Mouse (Mus musculus) liver, adult 2 months (tissue): ENCODE measurements at regions not wholly inside any gene's neighbourhood (a gene's known extent, or its start where the extent isn't known, plus 50 kb on each side); places are given as distances from the start of the nearest gene placed in this dataset.

Experiments
- DNase-seq: peaks from one replicate; pipeline ENCODE4 v3.0.0-alpha.2; 2011; ENCODE audit warnings: low read depth, low spot score; ENCODE audit errors: extremely low read depth
- H3K27ac ChIP-seq: fragments of 200-500 bp; replicated peaks from 2 replicates; pipeline ENCODE4 v1.5.1; 2012; ENCODE audit warnings: low read depth, mild to moderate bottlenecking, control low read depth, inconsistent platforms, low read length; ENCODE audit not compliant: insufficient read depth
- H3K27me3 ChIP-seq: fragments of 200-500 bp; 2 replicates; pipeline ENCODE4 v1.6.1; 2012; ENCODE audit warnings: mild to moderate bottlenecking, moderate library complexity, low read length, inconsistent platforms; ENCODE audit not compliant: control insufficient read depth, insufficient read depth
- H3K36me3 ChIP-seq: fragments of 200-500 bp; 2 replicates; pipeline ENCODE4 v1.6.1; 2012; ENCODE audit warnings: low read length, inconsistent platforms; ENCODE audit not compliant: control insufficient read depth, insufficient read depth
- H3K4me1 ChIP-seq: fragments of 200-500 bp; 2 replicates; pipeline ENCODE4 v1.6.1; 2011; ENCODE audit warnings: low read length; ENCODE audit not compliant: control insufficient read depth, insufficient read depth
- H3K4me3 ChIP-seq: fragments of 200-500 bp; 2 replicates; pipeline ENCODE4 v1.5.1; 2011; ENCODE audit warnings: low read depth, mild to moderate bottlenecking, control low read depth, low read length, moderate library complexity; ENCODE audit not compliant: insufficient read depth
- H3K79me2 ChIP-seq: fragments of 200-500 bp; 2 replicates; pipeline ENCODE4 v1.6.1; 2012; ENCODE audit warnings: inconsistent platforms, mild to moderate bottlenecking, low read length, moderate library complexity; ENCODE audit not compliant: control insufficient read depth, insufficient read depth
- H3K9ac ChIP-seq: fragments of 200-500 bp; 2 replicates; pipeline ENCODE4 v1.6.1; 2012; ENCODE audit warnings: low read depth, mild to moderate bottlenecking, control low read depth, inconsistent platforms, low read length
- CTCF ChIP-seq: fragments of 200-500 bp; IDR thresholded peaks from 2 replicates; pipeline ENCODE4 v1.5.1; 2011; ENCODE audit warnings: low read depth, low read length, control low read depth
- POLR2A ChIP-seq: fragments of 200-500 bp; IDR thresholded peaks from 2 replicates; pipeline ENCODE4 v1.6.1; 2011; ENCODE audit warnings: low read length, control low read depth; ENCODE audit not compliant: insufficient read depth; ENCODE audit errors: extremely low read depth
- WGBS: fragments of 180-500 bp; shearing (Covaris S2); methylation state at CpG from one replicate; pipeline ENCODE4 v1.1.7; 2018; 5-methylcytosine and 5-hydroxymethylcytosine counted together

DNA sequence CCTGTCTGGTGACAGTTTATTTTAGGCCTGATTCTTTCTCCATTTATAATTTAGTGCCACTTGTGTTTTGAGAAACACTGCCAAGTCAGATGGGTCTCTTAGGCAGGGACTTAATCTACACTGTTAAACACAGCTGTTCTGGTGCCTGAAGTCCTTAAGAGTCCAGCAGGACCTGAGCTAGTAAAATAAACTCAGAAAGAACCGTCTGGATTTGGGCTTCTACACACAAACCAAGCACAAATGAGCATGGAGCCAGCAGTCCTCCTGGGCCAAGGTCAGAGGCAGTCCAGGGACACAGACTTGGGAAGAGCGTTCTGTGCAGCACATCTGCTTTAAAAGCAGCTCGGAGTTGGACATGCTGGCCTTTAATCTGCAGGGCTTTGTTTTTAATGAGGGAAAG, 87.6 kb upstream of the Ccdc122 start:
- peak; percentile 52 for DNase-seq
- Histone ChIP-seq H3K36me3 (no peaks in the 10 kb centered on the region), H3K27me3 (no peaks in the 10 kb centered on the region), H3K79me2 (no peaks in the 10 kb centered on the region), H3K27ac (no peak overlapping the region), H3K4me1 (no peaks in the 10 kb centered on the region; the same call in 1 of the 2 replicates), H3K9ac (no peak overlapping the region), H3K4me3 (no peak overlapping the region)
- WGBS: 31% methylated on average over 3 of the region's 3 CpGs
- TF ChIP-seq POLR2A (no peak), CTCF (no peak)

DNA sequence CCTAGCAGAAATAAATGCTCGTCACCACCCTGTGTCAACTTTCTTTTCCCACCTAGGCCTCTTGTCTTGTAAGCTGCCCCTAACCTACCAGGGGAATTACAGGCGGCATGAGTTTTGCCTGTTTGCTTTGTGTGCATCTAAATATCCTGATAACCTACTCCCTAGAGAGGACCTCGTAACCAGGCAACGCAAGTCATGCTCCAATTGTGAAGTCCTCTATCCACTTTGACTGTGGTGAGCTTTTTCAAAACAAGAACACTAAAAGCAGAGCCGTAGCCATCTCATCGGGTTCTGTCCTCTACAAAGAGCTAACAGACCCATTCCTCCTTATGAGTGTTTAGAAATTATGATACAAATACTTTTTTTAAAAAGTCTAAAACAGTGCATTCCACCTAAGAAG, 88.1 kb upstream of the Ccdc122 start:
- no peaks in the 10 kb centered on the region for H3K36me3 ChIP-seq
- no peaks in the 10 kb centered on the region for H3K27me3 ChIP-seq
- no peak for DNase-seq
- no peaks in the 10 kb centered on the region; the same call in 1 of the 2 replicates for H3K4me1 ChIP-seq
- H3K4me3 ChIP-seq: no peak overlapping the region
- H3K27ac ChIP-seq: 0 out of 2 replicates have a peak overlapping the region, but pooled peaks have one; percentile 17
- WGBS: 88% methylated on average over 6 of the region's 6 CpGs
- no peak overlapping the region for H3K9ac ChIP-seq
- TF ChIP-seq POLR2A (no peak), CTCF (no peak)
- H3K79me2 ChIP-seq: no peaks in the 10 kb centered on the region

DNA sequence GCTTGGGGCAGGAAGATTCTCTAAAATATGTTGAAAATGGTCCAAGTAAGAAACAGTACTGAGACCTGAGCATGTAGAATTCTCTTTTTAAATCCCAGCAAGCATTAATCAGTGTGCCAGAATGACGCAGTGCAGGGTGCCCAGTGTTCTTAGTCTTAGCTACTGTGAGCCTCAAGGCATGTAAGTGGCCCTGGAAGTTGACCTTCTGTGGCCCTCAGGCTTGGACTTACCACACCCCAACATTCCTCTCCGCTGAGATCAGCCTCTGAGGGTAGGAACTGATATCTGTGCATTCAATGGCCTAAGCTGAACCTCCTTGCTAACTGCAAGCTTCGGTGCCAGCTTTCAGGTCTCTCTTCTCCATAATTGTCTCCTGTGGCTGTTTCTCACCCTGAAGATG, 89.4 kb upstream of the Ccdc122 start:
- Histone ChIP-seq H3K27me3 (no peaks in the 10 kb centered on the region), H3K36me3 (no peaks in the 10 kb centered on the region), H3K9ac (no peak overlapping the region), H3K79me2 (no peaks in the 10 kb centered on the region), H3K4me1 (no peaks in the 10 kb centered on the region; the same call in 1 of the 2 replicates), H3K4me3 (no peak overlapping the region), H3K27ac (no peak overlapping the region)
- DNase-seq: no peak
- 81% methylated on average over 3 of the region's 3 CpGs for WGBS
- TF ChIP-seq CTCF: no peak
- TF ChIP-seq POLR2A: no peak

DNA sequence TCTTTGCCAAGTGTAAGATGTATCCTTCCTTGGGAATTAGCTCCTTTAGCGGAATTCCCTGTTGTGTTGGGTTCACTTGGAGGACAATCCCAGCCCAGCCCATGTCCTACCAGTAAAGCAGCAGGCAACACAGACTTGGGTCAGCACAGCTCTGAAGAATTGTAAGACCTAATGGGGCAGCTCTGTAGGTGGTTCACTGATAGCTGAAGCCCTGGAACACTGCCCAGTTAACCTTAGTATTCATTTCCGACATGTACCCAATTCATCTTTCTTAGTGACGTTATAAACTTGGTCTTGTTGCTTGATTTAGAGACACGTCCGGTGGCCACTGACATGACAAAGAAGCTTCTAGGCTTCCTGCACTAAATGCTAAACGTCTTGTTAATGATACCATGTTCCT, 90.9 kb upstream of the Ccdc122 start:
- DNase-seq: no peak
- no peaks in the 10 kb centered on the region for H3K79me2 ChIP-seq
- 82% methylated on average over 6 of the region's 6 CpGs for WGBS
- H3K9ac ChIP-seq: no peak overlapping the region
- H3K27me3 ChIP-seq: no peaks in the 10 kb centered on the region
- no peak overlapping the region for H3K4me3 ChIP-seq
- TF ChIP-seq POLR2A: no peak
- no peak for TF ChIP-seq CTCF
- H3K27ac ChIP-seq: no peak overlapping the region
- H3K4me1 ChIP-seq: no peaks in the 10 kb centered on the region; the same call in 1 of the 2 replicates
- H3K36me3 ChIP-seq: no peaks in the 10 kb centered on the region

DNA sequence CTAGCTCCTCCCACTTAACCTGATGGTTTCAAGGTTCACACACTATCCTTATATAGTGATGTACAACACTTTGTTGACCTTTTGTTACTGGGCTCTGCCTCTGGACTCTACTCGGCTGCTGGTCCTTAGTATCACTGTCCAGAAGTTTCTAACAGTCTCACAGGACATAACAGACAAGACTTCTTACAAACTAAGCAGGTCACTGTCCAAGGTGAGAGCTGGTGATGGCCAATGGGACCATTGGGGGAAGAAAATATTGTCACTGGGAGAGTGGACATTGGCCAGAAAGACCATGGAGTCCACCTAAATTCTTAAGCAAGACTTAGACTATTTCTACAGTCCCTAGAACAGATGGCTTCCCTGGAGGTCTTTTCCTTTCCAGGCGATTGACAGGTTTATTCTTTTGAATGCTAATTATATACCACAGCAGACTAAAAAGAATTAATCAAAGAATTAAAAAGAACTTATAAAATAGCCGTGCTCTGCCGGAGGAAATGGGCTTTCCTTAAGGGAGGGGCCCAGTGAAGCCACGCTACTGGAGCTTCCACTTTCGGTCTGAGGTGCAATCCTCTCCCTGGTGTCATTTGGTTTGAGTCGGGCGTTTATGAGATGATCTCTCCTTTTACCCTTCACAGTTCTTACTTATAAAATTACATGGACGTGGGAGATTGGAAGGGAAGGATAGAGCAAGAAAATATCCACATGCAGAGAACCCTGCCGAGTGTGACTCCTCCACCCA, 94.9 kb upstream of the Ccdc122 start:
- Histone ChIP-seq H3K4me3 (no peak overlapping the region), H3K9ac (no peak overlapping the region), H3K79me2 (no peaks in the 10 kb centered on the region), H3K27me3 (no peaks in the 10 kb centered on the region), H3K27ac (no peak overlapping the region), H3K4me1 (no peaks in the 10 kb centered on the region; the same call in 1 of the 2 replicates), H3K36me3 (no peaks in the 10 kb centered on the region)
- TF ChIP-seq CTCF: no peak
- TF ChIP-seq POLR2A: no peak
- no peak for DNase-seq
- 89% methylated on average over 10 of the region's 10 CpGs for WGBS

DNA sequence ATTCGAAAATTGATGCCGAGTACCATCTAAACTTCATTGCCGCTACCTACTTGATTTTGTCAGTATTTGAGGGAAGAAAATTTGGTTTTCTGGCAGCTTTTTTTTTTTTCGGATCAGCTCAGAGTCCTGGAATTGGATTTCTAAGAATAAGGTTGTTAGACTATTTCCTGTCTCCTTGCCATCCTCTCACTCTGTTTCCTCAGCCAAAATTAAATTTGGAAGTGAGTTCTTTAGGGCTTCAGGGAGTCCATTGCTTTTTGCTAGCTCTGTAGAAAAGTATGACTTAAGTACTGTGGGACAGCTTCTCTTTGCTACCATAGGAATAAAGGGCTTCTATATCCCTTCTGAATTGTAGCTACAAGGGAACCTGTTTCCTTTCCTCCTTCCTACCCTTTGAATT, 96.1 kb upstream of the Ccdc122 start:
- no peak overlapping the region for H3K9ac ChIP-seq
- H3K27ac ChIP-seq: no peak overlapping the region
- no peak for TF ChIP-seq CTCF
- no peak for TF ChIP-seq POLR2A
- H3K79me2 ChIP-seq: no peaks in the 10 kb centered on the region
- H3K27me3 ChIP-seq: no peaks in the 10 kb centered on the region
- no peak overlapping the region for H3K4me3 ChIP-seq
- H3K36me3 ChIP-seq: no peaks in the 10 kb centered on the region
- no peak for DNase-seq
- no peaks in the 10 kb centered on the region for H3K4me1 ChIP-seq
- WGBS: 88% methylated on average over 4 of the region's 4 CpGs
